Mouse (Mus musculus): Measurements from ENCODE around the gene Ywhaq. TPM values are rescaled to one million over a fixed set of nuclear protein-coding genes. Genes with fewer than 3 reads are reported as not detected.

Gene Ywhaq
- polyA plus RNA-seq, 1 experiment: 156 TPM

GRCm38 (mm10) chr12:21368376-21369086, 48.9 kb downstream of the Ywhaq start:
- Histone ChIP-seq H3K27me3 (ENCODE audit: control insufficient read depth, insufficient read depth, insufficient read length) (no peaks in the 10 kb centered on the region), H3K79me2 (ENCODE audit: control insufficient read depth, insufficient read depth) (peaks cover 50% of the 10 kb centered on the region), H3K36me3 (ENCODE audit: control insufficient read depth, insufficient read depth) (no peaks in the 10 kb centered on the region), H3K4me3 (no peak overlapping the region), H3K4me2 (ENCODE audit: low read depth) (no peak overlapping the region), H3ac (ENCODE audit: control insufficient read depth, insufficient read length) (no peak overlapping the region)
- TF ChIP-seq MYOD1 (IDR thresholded peaks at IDR 0.05; ENCODE audit: control insufficient read depth in 1 of 3, insufficient read length in 2 of 3, low read depth in 2 of 3) (no peak), CEBPB (IDR thresholded peaks at IDR 0.05; ENCODE audit: insufficient read depth, poor library complexity, severe bottlenecking) (no peak), MAX (IDR thresholded peaks at IDR 0.05; ENCODE audit: low read depth) (no peak), USF1 (IDR thresholded peaks at IDR 0.05; ENCODE audit: low read depth) (no peak), POLR2A (IDR thresholded peaks at IDR 0.05; ENCODE audit: insufficient read length, low read depth) (no peak), TCF3 (IDR thresholded peaks at IDR 0.05; ENCODE audit: insufficient read length, low read depth) (no peak), REST (IDR thresholded peaks at IDR 0.05; ENCODE audit: insufficient read depth, insufficient read length) (no peak), MYOG (IDR thresholded peaks at IDR 0.05; ENCODE audit: control insufficient read depth in 1 of 3, insufficient read depth in 1 of 3, insufficient read length in 2 of 3, low read depth in 2 of 3) (no peak), POLR2AphosphoS2 (IDR thresholded peaks at IDR 0.05; ENCODE audit: insufficient read length, low read depth) (no peak), TCF12 (IDR thresholded peaks at IDR 0.05; ENCODE audit: insufficient read depth, poor library complexity, severe bottlenecking) (no peak), SRF (IDR thresholded peaks at IDR 0.05; ENCODE audit: control insufficient read depth, insufficient read length, low read depth) (no peak), E2F4 (IDR thresholded peaks at IDR 0.05; ENCODE audit: insufficient read depth) (no peak)

GRCm38 (mm10) chr12:21364624-21365435, 52.6 kb downstream of the Ywhaq start:
- H3K36me3 ChIP-seq (ENCODE audit: control insufficient read depth, insufficient read depth): no peaks in the 10 kb centered on the region
- no peak for TF ChIP-seq MYOD1 (IDR thresholded peaks at IDR 0.05; ENCODE audit: control insufficient read depth in 1 of 3, insufficient read length in 2 of 3, low read depth in 2 of 3)
- H3K4me3 ChIP-seq: no peak overlapping the region
- no peaks in the 10 kb centered on the region for H3K27me3 ChIP-seq (ENCODE audit: control insufficient read depth, insufficient read depth, insufficient read length)
- H3ac ChIP-seq (ENCODE audit: control insufficient read depth, insufficient read length): no peak overlapping the region
- H3K79me2 ChIP-seq (ENCODE audit: control insufficient read depth, insufficient read depth): peaks cover 47% of the 10 kb centered on the region
- H3K4me2 ChIP-seq (ENCODE audit: low read depth): no peak overlapping the region

GRCm38 (mm10) chr12:21363195-21363594, 54.2 kb downstream of the Ywhaq start:
- TF ChIP-seq MYOG (IDR thresholded peaks at IDR 0.05; ENCODE audit: control insufficient read depth in 1 of 3, insufficient read depth in 1 of 3, insufficient read length in 2 of 3, low read depth in 2 of 3) (peak in 1 of 3 experiments; percentile 63), SRF (IDR thresholded peaks at IDR 0.05; ENCODE audit: control insufficient read depth, insufficient read length, low read depth) (no peak), USF1 (IDR thresholded peaks at IDR 0.05; ENCODE audit: low read depth) (no peak), MYOD1 (IDR thresholded peaks at IDR 0.05; ENCODE audit: control insufficient read depth in 1 of 3, insufficient read length in 2 of 3, low read depth in 2 of 3) (peak in 2 of 3 experiments; percentile 15 to 81), E2F4 (IDR thresholded peaks at IDR 0.05; ENCODE audit: insufficient read depth) (no peak), MAX (IDR thresholded peaks at IDR 0.05; ENCODE audit: low read depth) (no peak), REST (IDR thresholded peaks at IDR 0.05; ENCODE audit: insufficient read depth, insufficient read length) (no peak), TCF3 (IDR thresholded peaks at IDR 0.05; ENCODE audit: insufficient read length, low read depth) (no peak), TCF12 (IDR thresholded peaks at IDR 0.05; ENCODE audit: insufficient read depth, poor library complexity, severe bottlenecking) (no peak), POLR2A (IDR thresholded peaks at IDR 0.05; ENCODE audit: insufficient read length, low read depth) (no peak), CEBPB (IDR thresholded peaks at IDR 0.05; ENCODE audit: insufficient read depth, poor library complexity, severe bottlenecking) (no peak), POLR2AphosphoS2 (IDR thresholded peaks at IDR 0.05; ENCODE audit: insufficient read length, low read depth) (no peak)

GRCm38 (mm10) chr12:21362686-21363085, 54.8 kb downstream of the Ywhaq start:
- Histone ChIP-seq H3ac (ENCODE audit: control insufficient read depth, insufficient read length) (no peak overlapping the region), H3K36me3 (ENCODE audit: control insufficient read depth, insufficient read depth) (no peaks in the 10 kb centered on the region), H3K79me2 (ENCODE audit: control insufficient read depth, insufficient read depth) (peaks cover 29% of the 10 kb centered on the region), H3K27me3 (ENCODE audit: control insufficient read depth, insufficient read depth, insufficient read length) (no peaks in the 10 kb centered on the region), H3K4me2 (ENCODE audit: low read depth) (peak overlapping the region; percentile 18), H3K4me3 (no peak overlapping the region)
- TF ChIP-seq E2F4 (IDR thresholded peaks at IDR 0.05; ENCODE audit: insufficient read depth) (no peak), TCF12 (IDR thresholded peaks at IDR 0.05; ENCODE audit: insufficient read depth, poor library complexity, severe bottlenecking) (no peak), MAX (IDR thresholded peaks at IDR 0.05; ENCODE audit: low read depth) (no peak), CEBPB (IDR thresholded peaks at IDR 0.05; ENCODE audit: insufficient read depth, poor library complexity, severe bottlenecking) (no peak), POLR2A (IDR thresholded peaks at IDR 0.05; ENCODE audit: insufficient read length, low read depth) (no peak), MYOD1 (IDR thresholded peaks at IDR 0.05; ENCODE audit: control insufficient read depth in 1 of 3, insufficient read length in 2 of 3, low read depth in 2 of 3) (no peak)

More at GRCm38 (mm10) chr12:21363195-21363594, 54.2 kb downstream of the Ywhaq start:
- Histone ChIP-seq H3K4me2 (ENCODE audit: low read depth) (no peak overlapping the region), H3ac (ENCODE audit: control insufficient read depth, insufficient read length) (no peak overlapping the region), H3K79me2 (ENCODE audit: control insufficient read depth, insufficient read depth) (peaks cover 32% of the 10 kb centered on the region), H3K27me3 (ENCODE audit: control insufficient read depth, insufficient read depth, insufficient read length) (no peaks in the 10 kb centered on the region), H3K36me3 (ENCODE audit: control insufficient read depth, insufficient read depth) (no peaks in the 10 kb centered on the region), H3K4me3 (no peak overlapping the region)

Data from myocyte (in vitro differentiated cells).